Mouse (Mus musculus): ENCODE measurements around the gene Krtap4-6. TPM values are rescaled to one million over a fixed set of nuclear protein-coding genes. Genes with fewer than 3 reads are reported as not detected.

Krtap4-6 gene
- polyA plus RNA-seq, 1 experiment from 2014 or later: not detected

DNA sequence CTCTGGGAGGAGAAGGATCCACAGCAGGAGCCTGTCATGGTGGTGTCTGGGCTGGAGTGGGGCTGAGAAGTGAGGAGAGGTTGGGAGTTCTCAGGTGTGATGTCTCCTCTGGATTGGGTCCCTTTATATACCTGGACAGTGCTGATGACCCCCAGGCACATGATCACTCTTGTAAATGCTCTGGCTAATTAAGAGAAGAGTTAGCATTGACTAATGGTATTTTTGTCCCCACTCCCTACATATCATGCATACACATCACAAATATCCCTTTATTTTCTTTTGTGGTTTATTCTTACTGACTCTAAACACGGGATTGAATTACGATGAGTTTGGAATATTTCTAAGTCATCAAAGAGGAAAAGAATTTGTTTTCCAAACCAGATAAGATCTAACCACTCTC, 45.4 kb downstream of the Krtap4-6 start, which contains the start of gene Gm11562:
TSS of gene Gm11562 (minus strand) at position 101 of the 400 bp plus-strand sequence.
- WGBS: 93% methylated on average over 2 of the region's 2 CpGs
- Histone ChIP-seq H3K36me3 (ENCODE audit: control insufficient read depth, insufficient read depth, low read length) (no peaks in the 10 kb centered on the region), H3K9ac (ENCODE audit: low read length) (no peak within 1 kb of the TSS), H3K4me3 (ENCODE audit: low read depth, low read length) (no peak within 1 kb of the TSS), H3K27ac (ENCODE audit: low read depth, low read length) (no peak within 1 kb of the TSS), H3K4me1 (ENCODE audit: control insufficient read depth, insufficient read depth, low read length) (no peaks in the 10 kb centered on the region), H3K27me3 (ENCODE audit: control insufficient read depth, insufficient read depth, low read length) (no peaks in the 10 kb centered on the region), H3K4me2 (ENCODE audit: low read depth) (no peak within 1 kb of the TSS), H3K9me3 (ENCODE audit: control insufficient read depth, low read length) (no peaks in the 10 kb centered on the region)
- no peak for DNase-seq (ENCODE audit: low spot score)
- ATAC-seq (ENCODE audit: insufficient read depth, low FRiP score, low TSS enrichment): no peak

Other genes with a start within 250 kb of the Krtap4-6 start
- not detected in 2 replicates for gene Krt12, start 243.7 kb downstream of the Krtap4-6 start, polyA plus RNA-seq (2014; fragmentation: Nextera tagmentation; extraction: Ambion mirVana)
- 0.19 and 0.28 TPM in 2 replicates for gene Krt20, start 227.8 kb downstream of the Krtap4-6 start, polyA plus RNA-seq (2014; fragmentation: Nextera tagmentation; extraction: Ambion mirVana)
- gene Krt23, start 172.8 kb downstream of the Krtap4-6 start, polyA plus RNA-seq (2014; fragmentation: Nextera tagmentation; extraction: Ambion mirVana): not detected in 2 replicates
- not detected in 2 replicates for gene Krt39, start 144.6 kb downstream of the Krtap4-6 start, polyA plus RNA-seq (2014; fragmentation: Nextera tagmentation; extraction: Ambion mirVana)
- not detected in 2 replicates for gene Krt40, start 122.8 kb downstream of the Krtap4-6 start, polyA plus RNA-seq (2014; fragmentation: Nextera tagmentation; extraction: Ambion mirVana)
- not detected in 2 replicates for gene Krtap3-3, start 115.1 kb downstream of the Krtap4-6 start, polyA plus RNA-seq (2014; fragmentation: Nextera tagmentation; extraction: Ambion mirVana)
- not detected in 2 replicates for gene Krtap3-2, start 109.1 kb downstream of the Krtap4-6 start, polyA plus RNA-seq (2014; fragmentation: Nextera tagmentation; extraction: Ambion mirVana)
- not detected in 2 replicates for gene Gm11939, start 106.5 kb downstream of the Krtap4-6 start, polyA plus RNA-seq (2014; fragmentation: Nextera tagmentation; extraction: Ambion mirVana)
- gene Krtap3-1, start 99.3 kb downstream of the Krtap4-6 start, polyA plus RNA-seq (2014; fragmentation: Nextera tagmentation; extraction: Ambion mirVana): not detected in 2 replicates
- not detected in 2 replicates for gene Krtap1-5, start 84.9 kb downstream of the Krtap4-6 start, polyA plus RNA-seq (2014; fragmentation: Nextera tagmentation; extraction: Ambion mirVana)
- gene Krtap1-4, start 82.3 kb downstream of the Krtap4-6 start, polyA plus RNA-seq (2014; fragmentation: Nextera tagmentation; extraction: Ambion mirVana): not detected in 2 replicates
- not detected in 2 replicates for gene Krtap1-3, start 74.6 kb downstream of the Krtap4-6 start, polyA plus RNA-seq (2014; fragmentation: Nextera tagmentation; extraction: Ambion mirVana)
- not detected in 2 replicates for gene Krtap9-3, start 67.9 kb downstream of the Krtap4-6 start, polyA plus RNA-seq (2014; fragmentation: Nextera tagmentation; extraction: Ambion mirVana)
- gene Gm11938, start 62.7 kb downstream of the Krtap4-6 start, polyA plus RNA-seq (2014; fragmentation: Nextera tagmentation; extraction: Ambion mirVana): not detected in 2 replicates
- gene Gm11937, start 55.8 kb downstream of the Krtap4-6 start, polyA plus RNA-seq (2014; fragmentation: Nextera tagmentation; extraction: Ambion mirVana): not detected in 2 replicates
- gene Krtap2-4, start 51.1 kb downstream of the Krtap4-6 start, polyA plus RNA-seq (2014; fragmentation: Nextera tagmentation; extraction: Ambion mirVana): not detected in 2 replicates
- not detected in 2 replicates for gene Gm11562, start 45.5 kb downstream of the Krtap4-6 start, polyA plus RNA-seq (2014; fragmentation: Nextera tagmentation; extraction: Ambion mirVana)
- gene Krtap4-1, start 37.7 kb downstream of the Krtap4-6 start, polyA plus RNA-seq (2014; fragmentation: Nextera tagmentation; extraction: Ambion mirVana): not detected in 2 replicates
- not detected in 2 replicates for gene Krtap4-2, start 30.9 kb downstream of the Krtap4-6 start, polyA plus RNA-seq (2014; fragmentation: Nextera tagmentation; extraction: Ambion mirVana)
- gene Krtap4-7, start 21.9 kb downstream of the Krtap4-6 start, polyA plus RNA-seq (2014; fragmentation: Nextera tagmentation; extraction: Ambion mirVana): not detected in 2 replicates
- not detected in 2 replicates for gene Gm11555, start 15.7 kb downstream of the Krtap4-6 start, polyA plus RNA-seq (2014; fragmentation: Nextera tagmentation; extraction: Ambion mirVana)
- not detected in 2 replicates for gene Gm11563, start 7.0 kb downstream of the Krtap4-6 start, polyA plus RNA-seq (2014; fragmentation: Nextera tagmentation; extraction: Ambion mirVana)
- not detected in 2 replicates for gene Gm14190, start 24.8 kb upstream of the Krtap4-6 start, polyA plus RNA-seq (2014; fragmentation: Nextera tagmentation; extraction: Ambion mirVana)
- gene Gm14180, start 68.3 kb upstream of the Krtap4-6 start, polyA plus RNA-seq (2014; fragmentation: Nextera tagmentation; extraction: Ambion mirVana): not detected in 2 replicates
- gene Gm11595, start 107.0 kb upstream of the Krtap4-6 start, polyA plus RNA-seq (2014; fragmentation: Nextera tagmentation; extraction: Ambion mirVana): not detected in 2 replicates
- not detected in 2 replicates for gene Krtap4-8, start 114.7 kb upstream of the Krtap4-6 start, polyA plus RNA-seq (2014; fragmentation: Nextera tagmentation; extraction: Ambion mirVana)
- gene Krtap4-9, start 119.2 kb upstream of the Krtap4-6 start, polyA plus RNA-seq (2014; fragmentation: Nextera tagmentation; extraction: Ambion mirVana): not detected in 2 replicates
- not detected in 2 replicates for gene Gm11596, start 127.5 kb upstream of the Krtap4-6 start, polyA plus RNA-seq (2014; fragmentation: Nextera tagmentation; extraction: Ambion mirVana)
- not detected in 2 replicates for gene Gm11569, start 133.0 kb upstream of the Krtap4-6 start, polyA plus RNA-seq (2014; fragmentation: Nextera tagmentation; extraction: Ambion mirVana)
- not detected in 2 replicates for gene Gm11554, start 138.5 kb upstream of the Krtap4-6 start, polyA plus RNA-seq (2014; fragmentation: Nextera tagmentation; extraction: Ambion mirVana)
- not detected in 2 replicates for gene Krtap4-13, start 143.9 kb upstream of the Krtap4-6 start, polyA plus RNA-seq (2014; fragmentation: Nextera tagmentation; extraction: Ambion mirVana)
- gene Gm11564, start 149.7 kb upstream of the Krtap4-6 start, polyA plus RNA-seq (2014; fragmentation: Nextera tagmentation; extraction: Ambion mirVana): not detected in 2 replicates
- gene 2300003K06Rik, start 172.1 kb upstream of the Krtap4-6 start, polyA plus RNA-seq (2014; fragmentation: Nextera tagmentation; extraction: Ambion mirVana): not detected in 2 replicates
- not detected in 2 replicates for gene Krtap4-16, start 185.6 kb upstream of the Krtap4-6 start, polyA plus RNA-seq (2014; fragmentation: Nextera tagmentation; extraction: Ambion mirVana)
- not detected in 2 replicates for gene Gm11568, start 192.0 kb upstream of the Krtap4-6 start, polyA plus RNA-seq (2014; fragmentation: Nextera tagmentation; extraction: Ambion mirVana)
- gene Gm11559, start 198.5 kb upstream of the Krtap4-6 start, polyA plus RNA-seq (2014; fragmentation: Nextera tagmentation; extraction: Ambion mirVana): not detected in 2 replicates
- gene Krtap9-1, start 207.4 kb upstream of the Krtap4-6 start, polyA plus RNA-seq (2014; fragmentation: Nextera tagmentation; extraction: Ambion mirVana): not detected in 2 replicates
- 0.23 TPM in 1 of 2 replicates, not detected in the other for gene Gm11567, start 213.2 kb upstream of the Krtap4-6 start, polyA plus RNA-seq (2014; fragmentation: Nextera tagmentation; extraction: Ambion mirVana)
- not detected in 2 replicates for gene Krtap31-1, start 242.0 kb upstream of the Krtap4-6 start, polyA plus RNA-seq (2014; fragmentation: Nextera tagmentation; extraction: Ambion mirVana)
- not detected in 2 replicates for gene Gm11565, start 248.8 kb upstream of the Krtap4-6 start, polyA plus RNA-seq (2014; fragmentation: Nextera tagmentation; extraction: Ambion mirVana)

All from neural tube, embryonic 11.5 days (tissue).